Mouse (Mus musculus): ENCODE results near the gene Mtfr2. TPM values are rescaled to one million over a fixed set of nuclear protein-coding genes. Genes with fewer than 3 reads are reported as not detected.

Mtfr2 gene
- polyA plus RNA-seq, 1 experiment from 2014 or later, result 6.1 TPM

DNA sequence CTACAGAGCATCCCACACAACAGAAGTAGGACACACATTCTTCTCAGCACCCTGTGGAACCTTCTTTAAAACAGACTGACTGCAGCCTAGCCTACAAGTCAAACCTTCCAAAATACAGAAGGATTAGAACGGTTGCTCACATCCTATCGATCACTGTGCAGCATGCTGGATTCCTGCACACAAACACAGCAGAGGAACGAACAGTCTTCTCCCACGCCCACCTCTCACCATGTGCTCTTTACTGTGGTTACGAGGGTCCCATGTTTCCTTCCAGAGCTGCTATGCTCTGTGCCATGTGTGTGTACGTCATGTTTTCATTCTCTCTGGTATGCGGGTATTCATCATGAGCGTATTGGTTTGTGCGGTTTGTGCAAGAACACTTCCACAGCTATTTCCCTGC lies 30.1 kb downstream of the Mtfr2 start:
- no peak for ATAC-seq
- TF ChIP-seq CTCF (IDR thresholded peaks at IDR 0.05), result no peak
- ChIA-PET POLR2A (no interaction called here), CTCF (no interaction called here)
- in situ Hi-C loops (cut with MboI; ENCODE audit: low pct_unique_long_range_greater_than_20kb), result no loop called here
- peaks cover 12% of the 10 kb centered on the region for H3K27me3 ChIP-seq
- no peak for DNase-seq (ENCODE audit: low read depth, low spot score)

DNA sequence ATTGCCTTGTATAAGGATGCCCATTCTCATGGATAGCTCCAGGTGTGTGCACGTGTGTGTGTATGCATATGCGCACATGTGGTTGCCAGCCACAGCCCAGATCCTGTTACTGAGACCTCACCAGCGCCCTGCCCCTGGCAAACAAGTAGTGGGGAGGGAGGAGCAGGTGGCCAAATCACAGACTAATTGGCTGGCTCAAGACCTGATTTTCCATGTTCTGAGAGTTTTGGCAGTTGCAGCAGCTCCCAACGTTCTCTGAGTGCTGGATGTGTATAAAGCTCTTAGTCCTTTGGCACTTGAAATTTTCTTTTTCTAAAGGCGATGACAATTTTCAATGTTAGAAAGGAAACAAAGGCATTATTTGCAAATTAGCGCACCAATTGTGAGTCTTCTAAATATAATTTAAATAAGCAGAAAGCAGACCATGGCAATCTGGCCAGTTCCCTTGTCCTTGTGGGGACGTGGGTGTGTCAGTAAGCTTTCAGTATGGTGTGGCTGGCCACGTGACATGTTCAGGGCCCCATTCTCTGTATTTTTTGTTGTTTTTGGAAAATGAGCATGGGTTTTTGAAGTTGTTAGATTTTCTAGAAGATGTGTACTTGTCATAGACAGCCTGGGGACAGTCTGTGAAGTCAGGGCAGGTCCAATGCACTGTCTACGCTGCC lies 31.6 kb downstream of the Mtfr2 start:
- DNase-seq (ENCODE audit: low read depth, low spot score) (no peak), ATAC-seq (no peak)
- H3K27me3 ChIP-seq, result peaks cover 12% of the 10 kb centered on the region
- ChIA-PET CTCF (no interaction called here), POLR2A (no interaction called here)
- in situ Hi-C loops (cut with MboI; ENCODE audit: low pct_unique_long_range_greater_than_20kb), result no loop called here
- TF ChIP-seq CTCF (IDR thresholded peaks at IDR 0.05), result no peak

DNA sequence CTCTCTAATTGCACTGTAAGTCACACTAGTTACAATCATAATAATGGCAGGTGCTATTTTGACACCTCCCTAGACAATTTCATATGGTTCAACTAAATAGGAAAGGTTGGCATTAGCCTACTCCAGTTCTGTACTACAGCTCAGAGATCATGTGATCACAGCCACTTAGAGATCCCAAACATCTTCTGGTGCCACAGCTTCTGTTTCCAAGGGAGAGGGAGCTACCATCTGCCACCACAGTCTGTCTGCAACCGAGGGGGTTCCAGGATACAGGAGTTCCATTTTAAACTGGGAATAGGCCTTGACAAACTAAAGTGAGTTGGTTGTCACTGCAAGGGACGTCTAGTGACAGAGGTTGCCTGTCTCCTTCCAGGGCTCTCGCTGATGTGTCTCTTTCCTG lies 33.2 kb downstream of the Mtfr2 start:
- ChIA-PET CTCF (no interaction called here), POLR2A (no interaction called here)
- in situ Hi-C loops (cut with MboI; ENCODE audit: low pct_unique_long_range_greater_than_20kb), result no loop called here
- H3K27me3 ChIP-seq, result peaks cover 9% of the 10 kb centered on the region
- no peak for TF ChIP-seq CTCF (IDR thresholded peaks at IDR 0.05)
- ATAC-seq, result no peak
- no peak for DNase-seq (ENCODE audit: low read depth, low spot score)

GRCm38 (mm10) chr10:20381352-20381751 lies 33.8 kb downstream of the Mtfr2 start:
- peaks cover 6% of the 10 kb centered on the region for H3K27me3 ChIP-seq
- ChIA-PET CTCF (no interaction called here), POLR2A (no interaction called here)
- DNase-seq (ENCODE audit: low read depth, low spot score), result no peak
- no peak for TF ChIP-seq CTCF (IDR thresholded peaks at IDR 0.05)
- ATAC-seq, result no peak
- in situ Hi-C loops (cut with MboI; ENCODE audit: low pct_unique_long_range_greater_than_20kb), result no loop called here

- POLR2A ChIA-PET, result no interaction called here
- ATAC-seq (no peak), DNase-seq (ENCODE audit: low read depth, low spot score) (no peak)
- in situ Hi-C loops (cut with MboI; ENCODE audit: low pct_unique_long_range_greater_than_20kb), result no loop called here
- TF ChIP-seq CTCF (IDR thresholded peaks at IDR 0.05), result no peak
- peaks cover 8% of the 10 kb centered on the region for H3K27me3 ChIP-seq
- CTCF ChIA-PET, result no interaction called here
These were observed 35.3 kb downstream of the Mtfr2 start for GRCm38 (mm10) chr10:20382807-20383419.

DNA sequence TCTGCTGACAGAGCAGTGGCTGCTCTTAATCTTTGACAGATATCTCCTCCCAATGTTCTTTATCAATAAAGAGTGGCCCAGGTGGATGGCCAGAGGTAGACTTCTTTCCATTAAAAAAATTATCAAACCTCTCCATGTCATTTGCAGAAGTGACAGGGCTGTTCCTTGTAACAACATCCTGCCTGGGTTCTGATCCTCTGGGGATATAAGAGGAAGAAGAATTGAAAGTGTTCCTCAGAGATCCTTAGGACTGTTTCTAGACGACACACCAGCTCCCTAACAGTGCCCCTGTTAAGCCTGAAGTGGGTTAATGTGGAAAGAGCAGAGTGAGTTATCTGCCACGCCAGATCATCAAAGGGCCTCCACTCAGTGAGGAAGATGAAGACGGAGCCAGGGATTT lies 43.0 kb downstream of the Mtfr2 start:
- H3K27me3 ChIP-seq, result peaks cover 8% of the 10 kb centered on the region
- no peak for TF ChIP-seq CTCF (IDR thresholded peaks at IDR 0.05)
- DNase-seq (ENCODE audit: low read depth, low spot score), result no peak
- POLR2A ChIA-PET, result no interaction called here
- in situ Hi-C loops (cut with MboI; ENCODE audit: low pct_unique_long_range_greater_than_20kb), result no loop called here
- CTCF ChIA-PET, result no interaction called here
- no peak for ATAC-seq

GRCm38 (mm10) chr10:20394815-20395214 lies 47.2 kb downstream of the Mtfr2 start:
- TF ChIP-seq CTCF (IDR thresholded peaks at IDR 0.05), result no peak
- CTCF ChIA-PET, result no interaction called here

DNA sequence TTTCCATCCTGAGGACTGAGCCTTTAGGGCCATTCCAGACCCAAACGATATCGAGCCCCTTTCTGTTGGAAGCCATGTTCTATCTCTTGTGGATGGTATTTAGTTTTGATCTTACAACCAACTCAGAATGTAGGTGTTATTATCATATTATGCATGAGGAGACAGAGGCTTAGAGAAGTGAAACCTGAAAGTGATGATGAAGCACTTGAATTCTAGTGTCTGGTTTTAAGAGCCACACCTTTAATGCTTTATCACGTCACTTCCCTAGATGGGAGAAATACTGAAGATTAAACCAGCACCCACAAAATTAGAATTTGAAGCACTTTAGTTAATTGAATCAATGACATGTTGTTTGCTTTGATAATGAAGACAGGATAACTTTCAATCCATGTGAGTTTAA lies 48.2 kb downstream of the Mtfr2 start:
- ChIA-PET POLR2A (no interaction called here), CTCF (no interaction called here)
- in situ Hi-C loops (cut with MboI; ENCODE audit: low pct_unique_long_range_greater_than_20kb), result no loop called here
- no peak for TF ChIP-seq CTCF (IDR thresholded peaks at IDR 0.05)
- DNase-seq (ENCODE audit: low read depth, low spot score) (no peak), ATAC-seq (no peak)
- peaks cover 13% of the 10 kb centered on the region for H3K27me3 ChIP-seq

More at GRCm38 (mm10) chr10:20394815-20395214, 47.2 kb downstream of the Mtfr2 start:
- no peak for DNase-seq (ENCODE audit: low read depth, low spot score)
- peaks cover 13% of the 10 kb centered on the region for H3K27me3 ChIP-seq
- in situ Hi-C loops (cut with MboI; ENCODE audit: low pct_unique_long_range_greater_than_20kb), result no loop called here
- no peak for ATAC-seq
- POLR2A ChIA-PET, result no interaction called here

DNA sequence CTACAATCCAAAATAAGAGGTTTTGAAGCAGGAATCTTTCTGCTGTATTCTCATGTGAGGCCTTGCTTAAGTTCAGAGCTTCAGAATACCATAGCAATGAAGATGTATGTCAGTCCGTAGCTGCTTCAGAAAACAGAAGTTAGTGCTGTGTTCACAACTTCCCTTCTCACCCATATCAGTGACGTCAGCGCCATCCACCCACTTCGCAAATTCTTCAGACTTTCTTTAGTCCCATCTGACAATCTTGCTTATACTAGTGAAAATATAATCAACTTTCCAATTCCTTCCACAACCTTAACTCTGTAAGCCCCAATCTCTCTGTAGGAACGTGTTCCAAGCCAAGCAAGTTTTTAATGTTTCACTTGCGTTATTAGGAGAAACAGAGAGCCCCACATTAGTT lies 50.7 kb downstream of the Mtfr2 start:
- CTCF ChIA-PET, result no interaction called here
- POLR2A ChIA-PET, result no interaction called here
- no peak for DNase-seq (ENCODE audit: low read depth, low spot score)
- in situ Hi-C loops (cut with MboI; ENCODE audit: low pct_unique_long_range_greater_than_20kb), result no loop called here
- TF ChIP-seq CTCF (IDR thresholded peaks at IDR 0.05), result no peak
- no peak for ATAC-seq
- peaks cover 13% of the 10 kb centered on the region for H3K27me3 ChIP-seq

DNA sequence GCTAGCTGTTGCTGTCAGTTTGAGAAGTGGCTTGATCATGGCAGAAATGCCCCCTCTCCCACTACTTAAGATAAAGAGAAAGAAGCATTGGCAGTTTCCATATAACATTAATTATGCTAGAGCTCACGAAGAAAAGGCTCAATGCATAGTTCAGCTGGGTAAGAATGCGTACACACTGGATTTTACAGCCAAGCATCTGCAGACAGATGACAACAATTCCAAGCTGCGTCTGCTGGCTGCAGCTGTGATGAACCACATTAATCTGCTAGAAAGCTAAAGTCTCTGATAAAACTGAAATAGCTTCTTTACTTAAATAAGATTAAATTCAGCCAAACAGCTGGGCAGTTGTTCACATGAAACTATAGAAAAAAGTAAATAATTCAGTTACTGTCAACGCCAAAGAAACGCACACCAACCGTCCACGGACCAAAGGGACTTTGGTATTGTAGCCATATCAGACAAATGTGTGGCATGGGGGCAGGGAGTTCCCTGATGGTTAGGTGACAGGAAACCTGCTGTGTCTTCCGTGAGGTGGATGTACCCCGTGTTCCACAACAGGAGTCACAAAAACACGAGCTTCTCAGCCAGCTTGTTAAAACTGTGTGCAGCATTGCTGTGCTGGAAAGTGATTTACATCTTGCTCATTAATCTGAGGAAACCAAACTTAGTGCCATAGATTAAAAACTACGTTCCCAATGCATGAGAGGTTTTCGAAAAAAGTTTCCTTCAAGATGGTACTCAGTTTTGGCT lies 51.2 kb downstream of the Mtfr2 start:
- DNase-seq (ENCODE audit: low read depth, low spot score) (no peak), ATAC-seq (no peak)
- ChIA-PET CTCF (no interaction called here), POLR2A (no interaction called here)
- TF ChIP-seq CTCF (IDR thresholded peaks at IDR 0.05), result no peak
- in situ Hi-C loops (cut with MboI; ENCODE audit: low pct_unique_long_range_greater_than_20kb), result no loop called here
- peaks cover 13% of the 10 kb centered on the region for H3K27me3 ChIP-seq

- TF ChIP-seq CTCF (IDR thresholded peaks at IDR 0.05), result no peak
- DNase-seq (ENCODE audit: low read depth, low spot score) (no peak), ATAC-seq (no peak)
- in situ Hi-C loops (cut with MboI; ENCODE audit: low pct_unique_long_range_greater_than_20kb), result no loop called here
- ChIA-PET POLR2A (no interaction called here), CTCF (no interaction called here)
- peaks cover 13% of the 10 kb centered on the region for H3K27me3 ChIP-seq
These were observed 52.8 kb downstream of the Mtfr2 start for GRCm38 (mm10) chr10:20400406-20400805.

All from Patski (cell line).